Mouse (Mus musculus) hindbrain, embryonic 11.5 days (tissue): ENCODE results near the gene Gm10643. TPM values are rescaled to one million over a fixed set of nuclear protein-coding genes. Genes with fewer than 3 reads are reported as not detected.
A peak's percentile ranks its signal among the peaks of the same experiment; 100 is the strongest.

Source experiments
- ATAC-seq: fragments of 200-750 bp; cut with Nextera tagmentation; 2 replicates; pipeline ENCODE4 v1.8.0; 2017; ENCODE audit warnings: mild to moderate bottlenecking, moderate TSS enrichment, moderate library complexity; ENCODE audit not compliant: low FRiP score
- DNase-seq: peaks from one replicate; pipeline ENCODE4 v3.0.0-alpha.2; 2015; ENCODE audit warnings: low spot score
- H3K27ac ChIP-seq: fragments of 300-500 bp; sonication (generic); 2 replicates; pipeline ENCODE4 v1.5.1; 2014; ENCODE audit warnings: mild to moderate bottlenecking, low read depth, low read length
- H3K27me3 ChIP-seq: fragments of 300-500 bp; sonication (generic); 2 replicates; pipeline ENCODE4 v1.6.1; 2014; ENCODE audit warnings: mild to moderate bottlenecking, low read length, moderate library complexity, mixed read lengths; ENCODE audit not compliant: control insufficient read depth, insufficient read depth
- H3K36me3 ChIP-seq: fragments of 300-500 bp; sonication (generic); 2 replicates; pipeline ENCODE4 v1.6.1; 2014; ENCODE audit warnings: mild to moderate bottlenecking, low read length, moderate library complexity, mixed read lengths; ENCODE audit not compliant: control insufficient read depth, insufficient read depth
- H3K4me1 ChIP-seq: fragments of 300-500 bp; sonication (generic); replicated peaks from 2 replicates; pipeline ENCODE4 v1.6.1; 2014; ENCODE audit warnings: low read length, mixed read lengths; ENCODE audit not compliant: control insufficient read depth, insufficient read depth
- H3K4me2 ChIP-seq: fragments of 300-500 bp; sonication (generic); replicated peaks from 2 replicates; pipeline ENCODE4 v1.6.1; 2014; ENCODE audit warnings: mild to moderate bottlenecking, low read depth, low read length
- H3K4me3 ChIP-seq: fragments of 300-500 bp; sonication (generic); 2 replicates; pipeline ENCODE4 v1.5.1; 2014; ENCODE audit warnings: low read depth, low read length
- H3K9ac ChIP-seq: fragments of 300-500 bp; sonication (generic); 2 replicates; pipeline ENCODE4 v1.6.1; 2014; ENCODE audit warnings: low read depth, low read length
- H3K9me3 ChIP-seq: fragments of 300-500 bp; sonication (generic); 2 replicates; pipeline ENCODE4 v1.6.1; 2016; ENCODE audit warnings: low read length; ENCODE audit not compliant: control insufficient read depth
- WGBS: fragments of 180-500 bp; shearing (Covaris S2); extraction: QIAGEN DNeasy Blood & Tissue Kit; methylation state at CpG from one replicate; pipeline ENCODE4 v1.1.7; 2014; 5-methylcytosine and 5-hydroxymethylcytosine counted together
- polyA plus RNA-seq: library from polyadenylated mRNA; unstranded; fragments of >200 nt; fragmentation: Nextera tagmentation; extraction: Ambion mirVana; gene quantifications from 2 replicates; pipeline ENCODE4 v1.2.1, GENCODE M21; 2014

The Gm10643 gene
- polyA plus RNA-seq, 1 experiment from 2014 or later = 2.2 TPM

DNA sequence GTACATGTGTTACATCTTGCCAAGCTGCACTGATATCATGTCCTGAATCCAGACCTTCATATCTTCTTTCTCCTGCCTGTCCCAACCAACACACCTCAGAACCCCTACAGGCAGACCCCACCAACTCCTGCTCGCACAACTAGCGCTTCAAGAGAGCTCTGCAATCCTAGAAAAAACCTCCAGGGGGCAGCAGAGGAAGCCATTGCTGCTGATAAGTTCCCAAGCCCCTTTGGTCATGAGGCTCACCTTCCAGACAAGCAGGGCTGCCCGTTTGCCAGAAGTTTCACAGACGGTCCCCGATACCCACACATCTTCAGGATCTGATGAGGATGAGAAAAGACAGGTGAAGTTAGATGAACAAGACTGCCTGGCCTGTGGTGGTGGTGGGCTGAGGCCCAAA, 25.9 kb downstream of the Gm10643 start:
- H3K27me3 ChIP-seq = peaks cover 30% of the 10 kb centered on the region
- DNase-seq = peak; percentile 93
- WGBS = 13% methylated on average over 5 of the region's 5 CpGs
- H3K27ac ChIP-seq = no peak overlapping the region
- 0 out of 2 replicates have a peak, but pooled peaks cover 3% of the 10 kb centered on the region for H3K4me1 ChIP-seq
- no peaks in the 10 kb centered on the region for H3K9me3 ChIP-seq
- no peak for ATAC-seq
- no peak overlapping the region for H3K9ac ChIP-seq
- H3K36me3 ChIP-seq = no peaks in the 10 kb centered on the region
- no peak overlapping the region for H3K4me2 ChIP-seq
- no peak overlapping the region for H3K4me3 ChIP-seq

DNA sequence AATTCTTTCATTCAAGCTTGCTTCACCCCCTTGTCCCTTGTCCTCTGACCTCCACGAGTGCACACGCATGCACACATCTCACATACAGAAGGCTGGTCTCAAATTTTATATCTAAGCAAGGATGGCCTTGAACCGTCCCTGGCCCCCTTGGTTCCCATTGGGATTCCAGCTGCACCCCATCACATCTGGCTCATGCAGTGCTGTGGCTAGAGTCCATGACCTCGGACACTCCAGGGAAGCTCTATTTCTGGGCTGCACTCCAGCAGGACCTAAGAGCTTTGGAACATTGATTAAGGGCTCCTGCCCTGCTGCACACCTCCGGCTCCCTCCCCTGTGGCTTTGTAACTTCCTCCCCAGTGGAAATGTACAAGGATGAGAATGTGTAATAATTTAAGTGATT, 26.9 kb downstream of the Gm10643 start:
- Histone ChIP-seq H3K9me3 (no peaks in the 10 kb centered on the region), H3K27ac (no peak overlapping the region), H3K4me2 (no peak overlapping the region), H3K27me3 (peaks cover 19% of the 10 kb centered on the region), H3K9ac (no peak overlapping the region), H3K4me3 (no peak overlapping the region), H3K36me3 (no peaks in the 10 kb centered on the region), H3K4me1 (0 out of 2 replicates have a peak, but pooled peaks cover 3% of the 10 kb centered on the region)
- 75% methylated on average over 5 of the region's 5 CpGs for WGBS
- ATAC-seq = no peak
- DNase-seq = no peak

DNA sequence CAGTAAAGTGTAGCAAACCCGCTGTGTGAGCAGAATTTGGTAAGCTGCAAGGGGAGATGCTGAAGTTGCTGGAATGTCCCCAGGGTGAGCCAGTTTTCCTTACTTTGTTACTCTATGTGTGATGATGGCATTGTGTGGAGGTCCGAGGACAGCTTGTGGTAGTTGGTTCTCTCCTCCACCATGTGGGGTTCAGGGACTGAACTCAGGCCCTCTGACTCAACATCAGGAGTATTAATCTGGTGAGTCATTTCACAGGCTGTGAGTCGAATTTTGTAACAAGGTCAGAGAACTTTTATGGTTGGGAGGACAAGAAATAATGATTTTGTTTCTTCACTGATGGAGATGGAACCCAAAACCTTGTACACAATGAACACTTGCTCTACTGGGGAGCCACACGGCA, 32.2 kb downstream of the Gm10643 start:
- Histone ChIP-seq H3K4me3 (no peak overlapping the region), H3K27ac (no peak overlapping the region), H3K27me3 (0 out of 2 replicates have a peak, but pooled peaks cover 3% of the 10 kb centered on the region), H3K4me2 (no peak overlapping the region), H3K9me3 (no peaks in the 10 kb centered on the region), H3K36me3 (no peaks in the 10 kb centered on the region), H3K9ac (no peak overlapping the region), H3K4me1 (no peaks in the 10 kb centered on the region)
- 78% methylated on average over 4 of the region's 4 CpGs for WGBS
- ATAC-seq (no peak), DNase-seq (no peak)

- Histone ChIP-seq H3K9me3 (no peaks in the 10 kb centered on the region), H3K27ac (no peak overlapping the region), H3K9ac (no peak overlapping the region), H3K27me3 (peaks cover 12% of the 10 kb centered on the region; the same call in 1 of the 2 replicates), H3K36me3 (no peaks in the 10 kb centered on the region), H3K4me2 (no peak overlapping the region), H3K4me1 (no peaks in the 10 kb centered on the region), H3K4me3 (no peak overlapping the region)
- 90% methylated on average over 5 of the region's 5 CpGs for WGBS
- no peak for ATAC-seq
- no peak for DNase-seq
Observed at GRCm38 (mm10) chr8:84029272-84029671, 35.7 kb downstream of the Gm10643 start.

GRCm38 (mm10) chr8:84027449-84027848, 37.5 kb downstream of the Gm10643 start:
- peaks cover 12% of the 10 kb centered on the region; the same call in 1 of the 2 replicates for H3K27me3 ChIP-seq
- ATAC-seq (no peak), DNase-seq (no peak)
- H3K4me3 ChIP-seq = no peak overlapping the region
- H3K9me3 ChIP-seq = no peaks in the 10 kb centered on the region
- no peak overlapping the region for H3K4me2 ChIP-seq
- WGBS = 11% methylated on average over 10 of the region's 10 CpGs
- H3K27ac ChIP-seq = no peak overlapping the region
- no peaks in the 10 kb centered on the region for H3K36me3 ChIP-seq
- H3K4me1 ChIP-seq = no peaks in the 10 kb centered on the region
- H3K9ac ChIP-seq = no peak overlapping the region

DNA sequence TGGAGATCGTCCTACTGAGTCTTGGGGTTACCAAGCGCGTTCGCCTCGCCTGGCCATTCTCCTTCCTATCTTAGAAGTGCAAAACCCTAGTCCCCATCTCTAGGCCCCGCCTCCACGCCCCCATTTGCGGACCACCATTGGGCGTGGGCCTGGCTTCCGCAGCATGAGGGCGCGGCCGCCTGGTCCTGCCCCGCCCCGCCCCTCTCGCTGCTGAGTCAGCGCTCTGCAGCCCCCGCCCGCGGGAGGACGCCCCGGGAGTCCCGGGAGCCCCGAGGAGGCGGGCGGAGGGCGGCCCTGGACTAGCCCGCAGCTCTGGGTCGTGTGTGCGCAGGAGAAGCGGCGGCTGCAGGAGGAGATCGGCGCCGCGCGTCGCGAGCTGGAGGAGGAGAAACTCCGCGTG, 39.1 kb downstream of the Gm10643 start:
- no peaks in the 10 kb centered on the region for H3K4me1 ChIP-seq
- peaks cover 12% of the 10 kb centered on the region for H3K27me3 ChIP-seq
- 0 out of 2 replicates have a peak overlapping the region, but pooled peaks have one; percentile 43 for H3K9ac ChIP-seq
- H3K27ac ChIP-seq = no peak overlapping the region
- no peaks in the 10 kb centered on the region for H3K9me3 ChIP-seq
- peak overlapping the region; percentile 82 for H3K4me2 ChIP-seq
- DNase-seq (peak; percentile 83), ATAC-seq (peak; percentile 84)
- under 1% methylated on average over 41 of the region's 41 CpGs for WGBS
- H3K4me3 ChIP-seq = peak overlapping the region; percentile 40
- no peaks in the 10 kb centered on the region for H3K36me3 ChIP-seq

DNA sequence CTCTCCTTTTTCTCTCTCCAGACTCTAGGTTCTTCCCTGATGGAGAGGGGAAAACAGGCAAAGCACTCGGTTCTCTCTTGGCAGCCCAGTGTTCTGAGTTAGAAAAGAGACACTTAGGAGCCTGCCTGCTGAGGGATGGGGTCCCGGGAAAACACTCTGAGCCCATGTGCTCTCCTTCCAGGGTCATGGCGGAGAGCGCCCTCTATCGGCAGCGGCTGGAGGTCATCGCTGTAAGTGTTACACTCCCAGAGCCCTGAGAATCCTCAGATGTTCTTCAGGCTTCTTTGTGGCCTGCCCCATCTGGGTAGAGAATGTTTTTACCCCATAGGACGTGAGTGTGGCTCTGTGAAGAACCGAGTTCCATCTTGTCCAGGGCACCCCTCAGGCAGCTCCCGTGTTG, 40.8 kb downstream of the Gm10643 start:
- Histone ChIP-seq H3K4me3 (no peak overlapping the region), H3K9me3 (no peaks in the 10 kb centered on the region), H3K27me3 (peaks cover 12% of the 10 kb centered on the region), H3K4me1 (no peaks in the 10 kb centered on the region), H3K9ac (no peak overlapping the region), H3K36me3 (no peaks in the 10 kb centered on the region), H3K27ac (no peak overlapping the region), H3K4me2 (no peak overlapping the region)
- ATAC-seq (no peak), DNase-seq (peak; percentile 78)
- WGBS = 11% methylated on average over 10 of the region's 10 CpGs

- Histone ChIP-seq H3K27me3 (peaks cover 12% of the 10 kb centered on the region), H3K4me1 (no peaks in the 10 kb centered on the region), H3K9ac (no peak overlapping the region), H3K4me3 (no peak overlapping the region), H3K36me3 (no peaks in the 10 kb centered on the region), H3K9me3 (no peaks in the 10 kb centered on the region), H3K4me2 (no peak overlapping the region), H3K27ac (no peak overlapping the region)
- 29% methylated on average over 1 of the region's 1 CpGs for WGBS
- DNase-seq (no peak), ATAC-seq (no peak)
Observed at GRCm38 (mm10) chr8:84023631-84024030, 41.3 kb downstream of the Gm10643 start.

DNA sequence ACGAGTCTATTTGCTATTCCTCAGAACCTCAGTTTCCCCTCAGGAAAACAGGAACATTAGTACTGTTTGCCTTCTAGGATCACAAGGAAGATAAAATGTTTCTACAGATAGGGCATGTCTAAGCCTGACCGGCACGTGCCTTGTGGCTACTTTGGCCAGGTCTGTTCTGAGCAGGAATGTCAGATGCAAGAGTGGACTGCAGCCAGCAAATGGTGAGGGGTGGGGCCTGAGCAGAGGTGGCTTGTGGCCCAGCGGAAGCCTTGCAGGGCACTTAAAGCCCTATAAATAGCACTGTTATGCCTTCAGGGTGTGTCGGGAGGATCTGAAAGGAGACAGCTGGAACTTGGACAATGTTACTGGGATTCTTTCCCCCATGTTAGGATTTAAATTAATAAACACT, 41.9 kb downstream of the Gm10643 start:
- no peak overlapping the region for H3K27ac ChIP-seq
- no peaks in the 10 kb centered on the region for H3K9me3 ChIP-seq
- no peaks in the 10 kb centered on the region for H3K4me1 ChIP-seq
- H3K4me2 ChIP-seq = no peak overlapping the region
- H3K27me3 ChIP-seq = peaks cover 9% of the 10 kb centered on the region
- no peak for DNase-seq
- 49% methylated on average over 5 of the region's 5 CpGs for WGBS
- no peak overlapping the region for H3K9ac ChIP-seq
- no peak overlapping the region for H3K4me3 ChIP-seq
- no peaks in the 10 kb centered on the region for H3K36me3 ChIP-seq
- no peak for ATAC-seq
